Mouse (Mus musculus): ENCODE measurements around the gene Frs2. TPM values are rescaled to one million over a fixed set of nuclear protein-coding genes. Genes with fewer than 3 reads are reported as not detected.
A peak's percentile ranks its signal among the peaks of the same experiment; 100 is the strongest.

The Frs2 gene
- polyA plus RNA-seq, 1 experiment from 2014 or later, result 18.0 TPM

GRCm38 (mm10) chr10:117173111-117173510 is 24.8 kb upstream of the Frs2 start:
- H3K9ac ChIP-seq (replicated peaks; ENCODE audit: low read length), result no peak overlapping the region
- no peak overlapping the region for H3K4me2 ChIP-seq (replicated peaks; ENCODE audit: low read depth, low read length)
- no peak overlapping the region for H3K27ac ChIP-seq (ENCODE audit: low read length)
- H3K27me3 ChIP-seq (ENCODE audit: insufficient read depth, low read length), result no peaks in the 10 kb centered on the region
- H3K4me3 ChIP-seq (ENCODE audit: low read length), result no peak overlapping the region
- no peaks in the 10 kb centered on the region for H3K9me3 ChIP-seq (ENCODE audit: low read length)
- no peaks in the 10 kb centered on the region for H3K36me3 ChIP-seq (ENCODE audit: insufficient read depth, low read length)
- 93% methylated on average over 1 of the region's 1 CpGs for WGBS
- no peak for ATAC-seq (ENCODE audit: low FRiP score, low TSS enrichment)
- no peaks in the 10 kb centered on the region for H3K4me1 ChIP-seq (ENCODE audit: insufficient read depth, low read length)

GRCm38 (mm10) chr10:117172069-117172468 is 23.7 kb upstream of the Frs2 start:
- H3K9ac ChIP-seq (replicated peaks; ENCODE audit: low read length), result no peak overlapping the region
- no peak overlapping the region for H3K4me2 ChIP-seq (replicated peaks; ENCODE audit: low read depth, low read length)
- no peaks in the 10 kb centered on the region for H3K4me1 ChIP-seq (ENCODE audit: insufficient read depth, low read length)
- H3K36me3 ChIP-seq (ENCODE audit: insufficient read depth, low read length), result no peaks in the 10 kb centered on the region
- no peaks in the 10 kb centered on the region for H3K27me3 ChIP-seq (ENCODE audit: insufficient read depth, low read length)
- no peak for ATAC-seq (ENCODE audit: low FRiP score, low TSS enrichment)
- no peak overlapping the region for H3K4me3 ChIP-seq (ENCODE audit: low read length)
- H3K27ac ChIP-seq (ENCODE audit: low read length), result no peak overlapping the region
- no peaks in the 10 kb centered on the region for H3K9me3 ChIP-seq (ENCODE audit: low read length)
- WGBS, result 57% methylated on average over 3 of the region's 3 CpGs

- Histone ChIP-seq H3K9ac (replicated peaks; ENCODE audit: low read length) (no peak overlapping the region), H3K4me2 (replicated peaks; ENCODE audit: low read depth, low read length) (no peak overlapping the region), H3K9me3 (ENCODE audit: low read length) (no peaks in the 10 kb centered on the region), H3K4me3 (ENCODE audit: low read length) (no peak overlapping the region), H3K27ac (ENCODE audit: low read length) (no peak overlapping the region), H3K27me3 (ENCODE audit: insufficient read depth, low read length) (no peaks in the 10 kb centered on the region), H3K36me3 (ENCODE audit: insufficient read depth, low read length) (no peaks in the 10 kb centered on the region), H3K4me1 (ENCODE audit: insufficient read depth, low read length) (no peaks in the 10 kb centered on the region)
- ATAC-seq (ENCODE audit: low FRiP score, low TSS enrichment), result no peak
- 73% methylated on average over 11 of the region's 11 CpGs for WGBS
Observed at GRCm38 (mm10) chr10:117166785-117167425, 18.6 kb upstream of the Frs2 start.

GRCm38 (mm10) chr10:117162662-117163061 is 14.3 kb upstream of the Frs2 start:
- no peak overlapping the region for H3K27ac ChIP-seq (ENCODE audit: low read length)
- H3K36me3 ChIP-seq (ENCODE audit: insufficient read depth, low read length), result no peaks in the 10 kb centered on the region
- no peaks in the 10 kb centered on the region for H3K4me1 ChIP-seq (ENCODE audit: insufficient read depth, low read length)
- H3K4me2 ChIP-seq (replicated peaks; ENCODE audit: low read depth, low read length), result no peak overlapping the region
- no peak overlapping the region for H3K9ac ChIP-seq (replicated peaks; ENCODE audit: low read length)
- no peak overlapping the region for H3K4me3 ChIP-seq (ENCODE audit: low read length)
- no peak for ATAC-seq (ENCODE audit: low FRiP score, low TSS enrichment)
- H3K27me3 ChIP-seq (ENCODE audit: insufficient read depth, low read length), result no peaks in the 10 kb centered on the region
- WGBS, result 65% methylated on average over 11 of the region's 11 CpGs
- H3K9me3 ChIP-seq (ENCODE audit: low read length), result no peaks in the 10 kb centered on the region

- WGBS, result 72% methylated on average over 11 of the region's 11 CpGs
- no peak overlapping the region for H3K4me2 ChIP-seq (replicated peaks; ENCODE audit: low read depth, low read length)
- no peak overlapping the region for H3K27ac ChIP-seq (ENCODE audit: low read length)
- H3K4me1 ChIP-seq (ENCODE audit: insufficient read depth, low read length), result no peaks in the 10 kb centered on the region
- no peak overlapping the region for H3K4me3 ChIP-seq (ENCODE audit: low read length)
- no peaks in the 10 kb centered on the region for H3K9me3 ChIP-seq (ENCODE audit: low read length)
- no peak overlapping the region for H3K9ac ChIP-seq (replicated peaks; ENCODE audit: low read length)
- no peaks in the 10 kb centered on the region for H3K36me3 ChIP-seq (ENCODE audit: insufficient read depth, low read length)
- no peaks in the 10 kb centered on the region for H3K27me3 ChIP-seq (ENCODE audit: insufficient read depth, low read length)
- ATAC-seq (ENCODE audit: low FRiP score, low TSS enrichment), result no peak
Observed at GRCm38 (mm10) chr10:117160099-117160498, 11.8 kb upstream of the Frs2 start.

GRCm38 (mm10) chr10:117152247-117152646 is 3.9 kb upstream of the Frs2 start:
- Histone ChIP-seq H3K4me3 (ENCODE audit: low read length) (no peak overlapping the region), H3K36me3 (ENCODE audit: insufficient read depth, low read length) (no peaks in the 10 kb centered on the region), H3K9ac (replicated peaks; ENCODE audit: low read length) (no peak overlapping the region), H3K9me3 (ENCODE audit: low read length) (no peaks in the 10 kb centered on the region), H3K4me2 (replicated peaks; ENCODE audit: low read depth, low read length) (no peak overlapping the region), H3K4me1 (ENCODE audit: insufficient read depth, low read length) (peaks cover 19% of the 10 kb centered on the region), H3K27me3 (ENCODE audit: insufficient read depth, low read length) (no peaks in the 10 kb centered on the region), H3K27ac (ENCODE audit: low read length) (no peak overlapping the region)
- 34% methylated on average over 7 of the region's 7 CpGs for WGBS
- ATAC-seq (ENCODE audit: low FRiP score, low TSS enrichment), result no peak

GRCm38 (mm10) chr10:117151676-117152075 is 3.3 kb upstream of the Frs2 start:
- Histone ChIP-seq H3K4me3 (ENCODE audit: low read length) (no peak overlapping the region), H3K36me3 (ENCODE audit: insufficient read depth, low read length) (no peaks in the 10 kb centered on the region), H3K4me1 (ENCODE audit: insufficient read depth, low read length) (peaks cover 24% of the 10 kb centered on the region), H3K4me2 (replicated peaks; ENCODE audit: low read depth, low read length) (peak overlapping the region; percentile 32), H3K27me3 (ENCODE audit: insufficient read depth, low read length) (no peaks in the 10 kb centered on the region), H3K9me3 (ENCODE audit: low read length) (no peaks in the 10 kb centered on the region), H3K9ac (replicated peaks; ENCODE audit: low read length) (no peak overlapping the region), H3K27ac (ENCODE audit: low read length) (no peak overlapping the region)
- ATAC-seq (ENCODE audit: low FRiP score, low TSS enrichment), result no peak
- 59% methylated on average over 4 of the region's 4 CpGs for WGBS

GRCm38 (mm10) chr10:117151241-117151640 is 2.9 kb upstream of the Frs2 start:
- Histone ChIP-seq H3K9ac (replicated peaks; ENCODE audit: low read length) (no peak overlapping the region), H3K4me2 (replicated peaks; ENCODE audit: low read depth, low read length) (peak overlapping the region; percentile 32), H3K27me3 (ENCODE audit: insufficient read depth, low read length) (no peaks in the 10 kb centered on the region), H3K9me3 (ENCODE audit: low read length) (no peaks in the 10 kb centered on the region), H3K36me3 (ENCODE audit: insufficient read depth, low read length) (no peaks in the 10 kb centered on the region), H3K27ac (ENCODE audit: low read length) (no peak overlapping the region), H3K4me3 (ENCODE audit: low read length) (no peak overlapping the region), H3K4me1 (ENCODE audit: insufficient read depth, low read length) (peaks cover 29% of the 10 kb centered on the region)
- ATAC-seq (ENCODE audit: low FRiP score, low TSS enrichment), result no peak
- WGBS, result 14% methylated on average over 11 of the region's 11 CpGs

GRCm38 (mm10) chr10:117150764-117151163 is 2.4 kb upstream of the Frs2 start:
- 20% methylated on average over 10 of the region's 10 CpGs for WGBS
- Histone ChIP-seq H3K4me1 (ENCODE audit: insufficient read depth, low read length) (peaks cover 33% of the 10 kb centered on the region), H3K27me3 (ENCODE audit: insufficient read depth, low read length) (no peaks in the 10 kb centered on the region), H3K4me3 (ENCODE audit: low read length) (no peak overlapping the region), H3K27ac (ENCODE audit: low read length) (no peak overlapping the region), H3K9ac (replicated peaks; ENCODE audit: low read length) (no peak overlapping the region), H3K36me3 (ENCODE audit: insufficient read depth, low read length) (no peaks in the 10 kb centered on the region), H3K4me2 (replicated peaks; ENCODE audit: low read depth, low read length) (peak overlapping the region; percentile 94), H3K9me3 (ENCODE audit: low read length) (no peaks in the 10 kb centered on the region)
- no peak for ATAC-seq (ENCODE audit: low FRiP score, low TSS enrichment)

- ATAC-seq (ENCODE audit: low FRiP score, low TSS enrichment), result peak; percentile 42
- H3K9ac ChIP-seq (replicated peaks; ENCODE audit: low read length), result peak overlapping the region; percentile 55
- 1% methylated on average over 23 of the region's 23 CpGs for WGBS
Observed at GRCm38 (mm10) chr10:117149942-117150617, 1.7 kb upstream of the Frs2 start.

More at GRCm38 (mm10) chr10:117149942-117150617, 1.7 kb upstream of the Frs2 start:
- peaks cover 40% of the 10 kb centered on the region for H3K4me1 ChIP-seq (ENCODE audit: insufficient read depth, low read length)
- no peaks in the 10 kb centered on the region for H3K36me3 ChIP-seq (ENCODE audit: insufficient read depth, low read length)
- H3K27ac ChIP-seq (ENCODE audit: low read length), result no peak overlapping the region
- no peaks in the 10 kb centered on the region for H3K27me3 ChIP-seq (ENCODE audit: insufficient read depth, low read length)
- peak overlapping the region; percentile 97 for H3K4me3 ChIP-seq (ENCODE audit: low read length)
- H3K4me2 ChIP-seq (replicated peaks; ENCODE audit: low read depth, low read length), result peak overlapping the region; percentile 94
- H3K9me3 ChIP-seq (ENCODE audit: low read length), result no peaks in the 10 kb centered on the region

Data from kidney, embryonic 16.5 days (tissue).